Mouse (Mus musculus) retina, adult 2 months (tissue): Measurements from ENCODE around the gene Arhgap27.
"Not testable (repeated sequence)": the region's sequence is repeated elsewhere in the genome, so short reads cannot be mapped to it uniquely, and the experiment has no call there.

Experiments used
- DNase-seq: peaks from one replicate; pipeline ENCODE4 v3.0.0-alpha.2; 2012; ENCODE audit warnings: low read depth, low spot score

Arhgap27 gene

GRCm38 (mm10) chr11:103304525-103304924 lies 59.0 kb downstream of the Arhgap27 start:
- no peak for DNase-seq

- no peak for DNase-seq
Observed at GRCm38 (mm10) chr11:103294772-103295171, 68.7 kb downstream of the Arhgap27 start.

- DNase-seq: no peak
Observed at GRCm38 (mm10) chr11:103294066-103294465, 69.4 kb downstream of the Arhgap27 start.

GRCm38 (mm10) chr11:103292890-103293287 lies 70.6 kb downstream of the Arhgap27 start:
- DNase-seq: no peak

- no peak for DNase-seq
Observed at GRCm38 (mm10) chr11:103292152-103292889, 71.2 kb downstream of the Arhgap27 start.

- not testable (repeated sequence) for DNase-seq
Observed at GRCm38 (mm10) chr11:103290841-103291240, 72.7 kb downstream of the Arhgap27 start.

GRCm38 (mm10) chr11:103288291-103288963 lies 75.1 kb downstream of the Arhgap27 start:
- DNase-seq: no peak

GRCm38 (mm10) chr11:103286910-103287309 lies 76.6 kb downstream of the Arhgap27 start:
- DNase-seq: no peak

- no peak for DNase-seq
Observed at GRCm38 (mm10) chr11:103285951-103286350, 77.5 kb downstream of the Arhgap27 start.

- DNase-seq: no peak
Observed at GRCm38 (mm10) chr11:103285276-103285675, 78.2 kb downstream of the Arhgap27 start.

- DNase-seq: no peak
Observed at GRCm38 (mm10) chr11:103281784-103282183, 81.7 kb downstream of the Arhgap27 start.
